Mouse (Mus musculus) intestine, embryonic 14.5 days (tissue): ENCODE measurements around the gene Nbea. TPM values are rescaled to one million over a fixed set of nuclear protein-coding genes. Genes with fewer than 3 reads are reported as not detected.

Experiments
- ATAC-seq: fragments of 200-750 bp; cut with Nextera tagmentation; replicated peaks from 2 replicates; pipeline ENCODE4 v1.8.0; 2017; ENCODE audit warnings: low read depth, moderate number of reproducible peaks, moderate TSS enrichment, moderate library complexity; ENCODE audit not compliant: low FRiP score, low TSS enrichment
- DNase-seq: peaks from one replicate; pipeline ENCODE4 v3.0.0-alpha.2; 2018; ENCODE audit warnings: low spot score
- H3K27ac ChIP-seq: fragments of 300-500 bp; sonication (generic); 2 replicates; pipeline ENCODE4 v1.5.1; 2014; ENCODE audit warnings: low read depth, mild to moderate bottlenecking, control low read depth
- H3K27me3 ChIP-seq: fragments of 300-500 bp; sonication (generic); replicated peaks from 2 replicates; pipeline ENCODE4 v1.6.1; 2014; ENCODE audit warnings: low read length, control low read depth; ENCODE audit not compliant: control insufficient read depth, insufficient read depth
- H3K36me3 ChIP-seq: fragments of 300-500 bp; sonication (generic); 2 replicates; pipeline ENCODE4 v1.6.1; 2014; ENCODE audit warnings: low read length, control low read depth; ENCODE audit not compliant: control insufficient read depth, insufficient read depth
- H3K4me1 ChIP-seq: fragments of 300-500 bp; sonication (generic); replicated peaks from 2 replicates; pipeline ENCODE4 v1.6.1; 2014; ENCODE audit warnings: low read length, control low read depth, mixed read lengths; ENCODE audit not compliant: control insufficient read depth, insufficient read depth
- H3K4me2 ChIP-seq: fragments of 300-500 bp; sonication (generic); 2 replicates; pipeline ENCODE4 v1.6.1; 2014; ENCODE audit warnings: low read length
- H3K4me3 ChIP-seq: fragments of 300-500 bp; sonication (generic); 2 replicates; pipeline ENCODE4 v1.5.1; 2014; ENCODE audit warnings: low read depth, low read length, control low read depth, mixed read lengths
- H3K9ac ChIP-seq: fragments of 300-500 bp; sonication (generic); 2 replicates; pipeline ENCODE4 v1.6.1; 2014; ENCODE audit warnings: mild to moderate bottlenecking, low read length
- H3K9me3 ChIP-seq: fragments of 300-500 bp; sonication (generic); 2 replicates; pipeline ENCODE4 v1.6.1; 2016; ENCODE audit warnings: low read length, control low read depth; ENCODE audit not compliant: control insufficient read depth
- WGBS: fragments of 180-500 bp; shearing (Covaris S2); extraction: QIAGEN DNeasy Blood & Tissue Kit; methylation state at CpG from one replicate; pipeline ENCODE4 v1.1.7; 2014; 5-methylcytosine and 5-hydroxymethylcytosine counted together
- polyA plus RNA-seq: library from polyadenylated mRNA; unstranded; fragments of >200 nt; fragmentation: Nextera tagmentation; extraction: Ambion mirVana; gene quantifications from 2 replicates; pipeline ENCODE4 v1.2.1, GENCODE M21; 2014

Gene Nbea
- polyA plus RNA-seq, 1 experiment from 2014 or later = 18.7 TPM

DNA sequence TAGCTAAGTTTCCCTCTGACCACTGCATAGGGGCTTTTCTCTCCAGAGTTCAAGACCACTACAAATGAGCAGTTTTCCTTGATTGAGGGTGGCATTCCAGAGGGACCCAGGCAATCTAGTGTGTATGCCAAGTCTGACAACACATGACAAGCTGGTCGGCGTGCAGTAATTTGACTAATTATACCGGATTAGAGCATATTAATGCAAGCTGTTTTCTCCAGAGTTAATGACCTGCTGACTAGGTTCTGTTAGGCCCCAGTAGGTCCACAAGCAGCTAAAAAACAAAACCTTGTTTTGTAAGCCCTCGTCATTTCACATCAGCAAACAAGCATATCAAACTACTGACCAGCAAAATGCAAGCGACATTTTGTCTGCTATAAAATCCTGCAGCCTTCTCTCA, 432.1 kb downstream of the Nbea start:
- Histone ChIP-seq H3K9me3 (no peaks in the 10 kb centered on the region), H3K27ac (no peak overlapping the region), H3K4me2 (no peak overlapping the region), H3K27me3 (no peaks in the 10 kb centered on the region), H3K36me3 (no peaks in the 10 kb centered on the region), H3K4me1 (peaks cover 2% of the 10 kb centered on the region; the same call in 1 of the 2 replicates), H3K4me3 (no peak overlapping the region), H3K9ac (no peak overlapping the region)
- 68% methylated on average over 5 of the region's 5 CpGs for WGBS
- ATAC-seq (no peak), DNase-seq (no peak)

DNA sequence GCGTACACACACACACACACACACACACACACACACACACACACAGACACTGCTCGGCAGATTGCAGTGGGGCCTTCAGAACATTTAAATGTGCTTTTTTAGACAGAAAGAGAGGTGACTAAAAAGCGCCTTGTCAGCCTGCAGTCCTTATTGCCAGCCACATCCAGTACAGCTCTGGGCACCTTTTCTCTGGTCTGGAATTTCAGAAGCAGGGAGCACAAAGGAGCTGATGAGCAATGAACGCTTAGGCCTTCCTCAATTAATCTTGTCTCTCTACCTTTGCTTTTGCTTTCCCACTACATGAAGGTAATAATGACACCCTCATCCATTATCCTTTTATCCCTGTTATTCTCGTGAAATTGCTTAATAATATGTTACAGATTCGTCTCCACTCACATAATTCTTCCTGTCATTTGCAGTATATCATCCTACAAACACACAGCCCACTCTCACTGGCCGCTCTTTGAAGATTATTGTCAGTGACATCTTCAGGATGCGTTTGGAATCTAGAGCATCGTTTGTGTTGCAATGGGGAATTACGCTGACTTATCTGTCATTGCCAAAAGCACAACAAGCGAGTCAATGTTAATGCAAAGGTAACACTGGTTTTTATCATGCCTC, 432.9 kb downstream of the Nbea start:
- no peaks in the 10 kb centered on the region for H3K27me3 ChIP-seq
- DNase-seq (no peak), ATAC-seq (no peak)
- H3K9me3 ChIP-seq = no peaks in the 10 kb centered on the region
- H3K4me3 ChIP-seq = no peak overlapping the region
- H3K4me1 ChIP-seq = no peaks in the 10 kb centered on the region
- no peak overlapping the region for H3K27ac ChIP-seq
- no peak overlapping the region for H3K4me2 ChIP-seq
- H3K36me3 ChIP-seq = no peaks in the 10 kb centered on the region
- H3K9ac ChIP-seq = no peak overlapping the region
- WGBS = 57% methylated on average over 11 of the region's 11 CpGs

GRCm38 (mm10) chr3:55743885-55744284, 439.6 kb downstream of the Nbea start:
- DNase-seq = no peak
- no peak overlapping the region for H3K9ac ChIP-seq

GRCm38 (mm10) chr3:55742654-55743053, 440.8 kb downstream of the Nbea start:
- H3K27ac ChIP-seq = no peak overlapping the region
- no peaks in the 10 kb centered on the region for H3K27me3 ChIP-seq
- 75% methylated on average over 4 of the region's 4 CpGs for whole genome bisulfite sequencing
- H3K9ac ChIP-seq = no peak overlapping the region
- DNase-seq = no peak
- H3K4me1 ChIP-seq = no peaks in the 10 kb centered on the region
- no peak overlapping the region for H3K4me3 ChIP-seq
- no peaks in the 10 kb centered on the region for H3K36me3 ChIP-seq
- ATAC-seq = no peak
- no peak overlapping the region for H3K4me2 ChIP-seq
- H3K9me3 ChIP-seq = no peaks in the 10 kb centered on the region

More at GRCm38 (mm10) chr3:55743885-55744284, 439.6 kb downstream of the Nbea start:
- Histone ChIP-seq H3K4me1 (no peaks in the 10 kb centered on the region), H3K36me3 (no peaks in the 10 kb centered on the region), H3K4me2 (no peak overlapping the region), H3K9me3 (no peaks in the 10 kb centered on the region), H3K4me3 (no peak overlapping the region), H3K27ac (no peak overlapping the region), H3K27me3 (no peaks in the 10 kb centered on the region)
- ATAC-seq = no peak
- 81% methylated on average over 5 of the region's 5 CpGs for WGBS

GRCm38 (mm10) chr3:55742218-55742617, 441.3 kb downstream of the Nbea start:
- H3K9me3 ChIP-seq = no peaks in the 10 kb centered on the region
- no peaks in the 10 kb centered on the region for H3K4me1 ChIP-seq
- H3K36me3 ChIP-seq = no peaks in the 10 kb centered on the region
- no peak overlapping the region for H3K9ac ChIP-seq
- H3K4me2 ChIP-seq = no peak overlapping the region
- DNase-seq (no peak), ATAC-seq (no peak)
- no peak overlapping the region for H3K27ac ChIP-seq
- no peaks in the 10 kb centered on the region for H3K27me3 ChIP-seq
- no peak overlapping the region for H3K4me3 ChIP-seq
- WGBS = 81% methylated on average over 5 of the region's 5 CpGs

DNA sequence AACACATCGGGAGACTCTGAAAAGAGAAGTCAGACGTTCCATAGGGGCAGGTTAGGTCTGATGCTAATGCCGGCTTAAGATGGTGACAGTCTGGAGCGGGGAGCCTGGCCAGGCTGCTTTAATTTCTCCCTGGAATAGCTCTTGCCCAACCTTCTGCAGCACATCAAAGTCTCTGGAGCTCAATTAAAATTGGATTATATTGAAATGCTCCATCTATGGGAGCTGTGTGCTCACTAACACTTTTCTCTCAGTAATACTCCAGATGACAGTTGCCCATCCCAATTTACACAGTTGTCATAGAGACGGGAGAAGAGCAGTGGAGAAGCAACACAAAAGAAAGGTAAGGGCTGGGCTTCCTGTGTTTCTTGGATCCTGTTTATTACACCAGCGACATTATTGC, 442.1 kb downstream of the Nbea start:
- Histone ChIP-seq H3K9me3 (no peaks in the 10 kb centered on the region), H3K9ac (no peak overlapping the region), H3K36me3 (no peaks in the 10 kb centered on the region), H3K4me3 (no peak overlapping the region), H3K27ac (no peak overlapping the region), H3K27me3 (no peaks in the 10 kb centered on the region), H3K4me2 (no peak overlapping the region), H3K4me1 (no peaks in the 10 kb centered on the region)
- ATAC-seq (no peak), DNase-seq (no peak)
- 70% methylated on average over 6 of the region's 6 CpGs for WGBS

- no peaks in the 10 kb centered on the region for H3K9me3 ChIP-seq
- no peaks in the 10 kb centered on the region for H3K27me3 ChIP-seq
- WGBS = 78% methylated on average over 6 of the region's 6 CpGs
- DNase-seq (no peak), ATAC-seq (no peak)
- H3K9ac ChIP-seq = no peak overlapping the region
- no peaks in the 10 kb centered on the region for H3K36me3 ChIP-seq
- H3K4me2 ChIP-seq = no peak overlapping the region
- no peak overlapping the region for H3K4me3 ChIP-seq
- no peak overlapping the region for H3K27ac ChIP-seq
- H3K4me1 ChIP-seq = no peaks in the 10 kb centered on the region
These were observed 449.8 kb downstream of the Nbea start for GRCm38 (mm10) chr3:55733665-55734064.

DNA sequence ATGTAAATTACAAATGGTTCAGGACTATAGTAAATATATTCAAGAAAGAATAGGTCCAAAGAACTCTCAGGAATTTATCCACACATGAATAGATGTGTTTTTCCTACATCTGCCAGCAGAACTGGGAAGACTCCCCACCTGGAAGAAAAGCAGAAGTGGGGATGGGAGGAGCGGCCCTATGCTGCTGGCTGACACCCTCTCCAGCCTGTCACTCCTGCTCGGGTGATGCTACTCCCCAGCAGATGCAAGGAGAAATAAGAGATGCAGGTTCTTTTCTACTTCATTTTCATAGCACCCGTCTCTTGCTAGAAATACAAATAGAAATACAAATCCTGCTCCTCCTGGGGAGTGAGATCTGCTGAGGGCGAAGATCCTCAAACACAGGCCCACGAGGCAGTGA, 453.0 kb downstream of the Nbea start:
- no peak overlapping the region for H3K4me2 ChIP-seq
- H3K9ac ChIP-seq = no peak overlapping the region
- WGBS = 71% methylated on average over 5 of the region's 5 CpGs
- no peak overlapping the region for H3K4me3 ChIP-seq
- no peaks in the 10 kb centered on the region for H3K36me3 ChIP-seq
- H3K27me3 ChIP-seq = no peaks in the 10 kb centered on the region
- no peak for DNase-seq
- H3K9me3 ChIP-seq = no peaks in the 10 kb centered on the region
- no peak overlapping the region for H3K27ac ChIP-seq
- ATAC-seq = no peak
- H3K4me1 ChIP-seq = no peaks in the 10 kb centered on the region

GRCm38 (mm10) chr3:55730142-55730541, 453.4 kb downstream of the Nbea start:
- no peak for DNase-seq
- H3K36me3 ChIP-seq = no peaks in the 10 kb centered on the region
- no peak overlapping the region for H3K4me3 ChIP-seq
- no peaks in the 10 kb centered on the region for H3K4me1 ChIP-seq
- H3K4me2 ChIP-seq = no peak overlapping the region
- H3K9ac ChIP-seq = no peak overlapping the region
- H3K27me3 ChIP-seq = no peaks in the 10 kb centered on the region
- no peak for ATAC-seq
- WGBS = 55% methylated on average over 8 of the region's 8 CpGs
- H3K9me3 ChIP-seq = no peaks in the 10 kb centered on the region
- H3K27ac ChIP-seq = no peak overlapping the region
